Comparison of ENCODE assay signal across 8 mouse cellular contexts in the genomic region with DNA sequence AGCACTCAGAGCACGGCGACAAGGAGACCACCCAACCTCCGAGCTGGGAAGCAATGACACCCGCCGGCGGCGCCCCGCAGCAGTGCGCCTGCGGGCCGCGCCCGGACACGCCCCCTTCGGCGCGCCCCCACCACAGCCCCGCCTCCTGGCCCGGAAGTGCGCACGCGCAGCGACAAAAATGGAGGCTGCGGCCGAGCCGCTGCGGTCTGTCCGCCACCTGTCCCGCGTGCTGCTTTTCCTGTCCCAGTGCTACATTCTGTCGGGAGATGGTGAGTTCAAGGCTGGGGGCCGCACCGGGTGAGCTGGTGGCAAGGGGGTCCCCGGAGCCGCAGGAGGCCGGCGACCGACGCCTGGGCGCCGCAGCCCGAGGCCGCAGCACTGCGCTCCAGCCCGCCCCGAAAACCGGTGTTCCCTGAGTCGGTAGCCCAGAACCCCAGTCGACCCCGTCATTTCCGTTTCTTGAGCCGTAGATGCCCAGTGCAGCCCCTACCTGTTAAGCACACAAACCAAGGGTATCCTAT. TPM values are rescaled to one million over a fixed set of nuclear protein-coding genes. Genes with fewer than 3 reads are reported as not detected.
DNase-seq lines count a peak whose midpoint lies in the region; ATAC-seq and TF ChIP-seq lines count a peak whose summit lies in the region.

No protein-coding gene starts in this region.

- peak; percentile 86 for TF ChIP-seq POLR2A in myocyte (IDR thresholded peaks at IDR 0.05; ENCODE audit: insufficient read length, low read depth)

- H3K27ac ChIP-seq in brown adipose tissue, adult 24 weeks (replicated peaks; ENCODE audit: low read depth, low read length): peak overlapping the region; percentile 55; the same call in 1 of the 2 replicates
- H3K27ac ChIP-seq in heart, embryonic 14.5 days (replicated peaks in 1 of 2; ENCODE audit: control insufficient read depth in 1 of 2, insufficient read depth in 1 of 2, low read depth in 2 of 2, low read length in 2 of 2): peak overlapping the region; percentile 28 to 56; a peak in 2 of 4 replicates
- H3K27ac ChIP-seq in liver, embryonic 11.5 days (ENCODE audit: low read depth, low read length): peak overlapping the region; percentile 32; the same call in 1 of the 2 replicates

- peak overlapping the region; percentile 60 for H3ac ChIP-seq in myocyte (ENCODE audit: control insufficient read depth, insufficient read length)

- peak overlapping the region; percentile 99 for H3K4me3 ChIP-seq in brown adipose tissue, adult 24 weeks (ENCODE audit: insufficient read depth, low read depth, low read length)
- H3K4me3 ChIP-seq in heart, embryonic 14.5 days (ENCODE audit: control insufficient read depth in 1 of 2, insufficient read depth in 1 of 2, low read depth in 1 of 2, low read length in 2 of 2): peak overlapping the region; percentile 73 to 83
- H3K4me3 ChIP-seq in liver, embryonic 11.5 days (ENCODE audit: low read depth, low read length): peak overlapping the region; percentile 84
- peak overlapping the region; percentile 71 for H3K4me3 ChIP-seq in myocyte

- H3K9me3 ChIP-seq in heart, embryonic 14.5 days (ENCODE audit: control insufficient read depth, low read length): no peaks in the 10 kb centered on the region
- H3K9me3 ChIP-seq in liver, embryonic 11.5 days (ENCODE audit: control insufficient read depth, low read length): no peaks in the 10 kb centered on the region

- H3K79me2 ChIP-seq in myocyte (ENCODE audit: control insufficient read depth, insufficient read depth): peaks cover 8% of the 10 kb centered on the region

- H3K9ac ChIP-seq in heart, embryonic 14.5 days (ENCODE audit: low read length): peak overlapping the region; percentile 83
- H3K9ac ChIP-seq in liver, embryonic 11.5 days (ENCODE audit: low read depth, low read length): peak overlapping the region; percentile 85

- H3K27me3 ChIP-seq in heart, embryonic 14.5 days (ENCODE audit: control insufficient read depth, insufficient read depth, low read length): no peaks in the 10 kb centered on the region
- H3K27me3 ChIP-seq in liver, embryonic 11.5 days (replicated peaks; ENCODE audit: control insufficient read depth, insufficient read depth, low read length): no peaks in the 10 kb centered on the region
- H3K27me3 ChIP-seq in myocyte (ENCODE audit: control insufficient read depth, insufficient read depth, insufficient read length): no peaks in the 10 kb centered on the region

- H3K36me3 ChIP-seq in heart, embryonic 14.5 days (ENCODE audit: control insufficient read depth, insufficient read depth, low read length): peaks cover 43% of the 10 kb centered on the region
- peaks cover 11% of the 10 kb centered on the region; the same call in 1 of the 2 replicates for H3K36me3 ChIP-seq in liver, embryonic 11.5 days (ENCODE audit: control insufficient read depth, insufficient read depth, low read length)
- no peaks in the 10 kb centered on the region for H3K36me3 ChIP-seq in myocyte (ENCODE audit: control insufficient read depth, insufficient read depth)

- under 1% methylated on average over 51 of the region's 52 CpGs for WGBS in heart, embryonic 14.5 days
- WGBS in liver, embryonic 11.5 days: under 1% methylated on average over 52 of the region's 52 CpGs

- peak; percentile 92 for DNase-seq in kidney, postnatal 10 days
- DNase-seq in liver, embryonic 11.5 days (ENCODE audit: low spot score): peak; percentile 85
- DNase-seq in spleen, postnatal 4 days (ENCODE audit: low spot score in 2 of 2): peak; percentile 86 to 94

- H3K4me2 ChIP-seq in heart, embryonic 14.5 days (ENCODE audit: low read length): peak overlapping the region; percentile 73
- H3K4me2 ChIP-seq in liver, embryonic 11.5 days: peak overlapping the region; percentile 82
- peak overlapping the region; percentile 92 for H3K4me2 ChIP-seq in myocyte (ENCODE audit: low read depth)

- peaks cover 4% of the 10 kb centered on the region for H3K4me1 ChIP-seq in brown adipose tissue, adult 24 weeks (ENCODE audit: control insufficient read depth, insufficient read depth, insufficient read length, low read length)
- H3K4me1 ChIP-seq in heart, embryonic 14.5 days (ENCODE audit: control insufficient read depth in 2 of 2, insufficient read depth in 2 of 2, low read length in 2 of 2): peaks cover 3 to 13% of the 10 kb centered on the region in 2 experiments
- H3K4me1 ChIP-seq in liver, embryonic 11.5 days (replicated peaks; ENCODE audit: control insufficient read depth, insufficient read depth, low read length): peaks cover 12% of the 10 kb centered on the region

- peak; percentile 88 for ATAC-seq in CD4-positive, CD25-positive, alpha-beta regulatory T cell, adult 4 months
- ATAC-seq in erythroid progenitor cell, adult 5-6 weeks (replicated peaks; ENCODE audit: low FRiP score, poor library complexity, severe bottlenecking): peak; percentile 86
- ATAC-seq in heart, embryonic 14.5 days (ENCODE audit: insufficient number of reproducible peaks, insufficient read depth, low FRiP score, low read depth): peak; percentile 91
- ATAC-seq in liver, embryonic 11.5 days (replicated peaks; ENCODE audit: low FRiP score): peak; percentile 92

TF ChIP-seq in myocyte, 11 proteins besides CTCF, POLR2A, EP300 and RAD21:
- TF ChIP-seq USF1 (IDR thresholded peaks at IDR 0.05; ENCODE audit: low read depth) (no peak), MYOG (IDR thresholded peaks at IDR 0.05; ENCODE audit: control insufficient read depth in 1 of 3, insufficient read depth in 1 of 3, insufficient read length in 2 of 3, low read depth in 2 of 3) (peak; percentile 2 to 90 (median 89)), REST (IDR thresholded peaks at IDR 0.05; ENCODE audit: insufficient read depth, insufficient read length) (no peak), SRF (IDR thresholded peaks at IDR 0.05; ENCODE audit: control insufficient read depth, insufficient read length, low read depth) (peak; percentile 64), E2F4 (IDR thresholded peaks at IDR 0.05; ENCODE audit: insufficient read depth) (no peak), MAX (IDR thresholded peaks at IDR 0.05; ENCODE audit: low read depth) (no peak), CEBPB (IDR thresholded peaks at IDR 0.05; ENCODE audit: insufficient read depth, poor library complexity, severe bottlenecking) (no peak), TCF12 (IDR thresholded peaks at IDR 0.05; ENCODE audit: insufficient read depth, poor library complexity, severe bottlenecking) (no peak), MYOD1 (IDR thresholded peaks at IDR 0.05; ENCODE audit: control insufficient read depth in 1 of 3, insufficient read length in 2 of 3, low read depth in 2 of 3) (peak in 2 of 3 experiments; percentile 80 to 93), POLR2AphosphoS2 (IDR thresholded peaks at IDR 0.05; ENCODE audit: insufficient read length, low read depth) (peak; percentile 90), TCF3 (IDR thresholded peaks at IDR 0.05; ENCODE audit: insufficient read length, low read depth) (no peak)

RNA-seq across cellular contexts. Expression of a gene that starts 2.4 kb away (rescaled TPM):
- 100 to 1,000 TPM in 1 of 2 experiments, 10 to 100 TPM in 1; 95.8 to 117 TPM for polyA plus RNA-seq in CD4-positive, CD25-positive, alpha-beta regulatory T cell, adult 4 months (2017; shearing (Covaris generic))
- 41.7 and 63.3 TPM in 2 replicates for polyA plus RNA-seq in brown adipose tissue, adult 24 weeks (2012; ENCODE audit: insufficient read depth, insufficient read length, missing spikeins)
- 9.2 and 10.8 TPM in 2 replicates for total RNA-seq in erythroid progenitor cell, adult 5-6 weeks (2015; ENCODE audit: low replicate concordance)
- total RNA-seq in erythroid progenitor cell, adult 5-6 weeks (2017; ENCODE audit: low replicate concordance): 10.3 and 17.1 TPM in 2 replicates
- polyA plus RNA-seq in heart, embryonic 14.5 days (2014; fragmentation: Nextera tagmentation; extraction: Ambion mirVana): 46.3 and 57.9 TPM in 2 replicates
- polyA plus RNA-seq in liver, embryonic 11.5 days (2014; fragmentation: Nextera tagmentation; extraction: Ambion mirVana): 58.2 and 61.0 TPM in 2 replicates
- polyA plus RNA-seq in myocyte (2012; fragmentation: generic; extraction: Trizol): 37.8 TPM

RNA-seq across cellular contexts. Expression of a gene that starts 48.7 kb away (rescaled TPM):
- polyA plus RNA-seq in CD4-positive, CD25-positive, alpha-beta regulatory T cell, adult 4 months (2017; shearing (Covaris generic)): 1 to 10 TPM; 1.6 to 2.3 TPM
- 19.0 and 20.7 TPM in 2 replicates for polyA plus RNA-seq in brown adipose tissue, adult 24 weeks (2012; ENCODE audit: insufficient read depth, insufficient read length, missing spikeins)
- 21.4 and 27.8 TPM in 2 replicates for total RNA-seq in erythroid progenitor cell, adult 5-6 weeks (2015; ENCODE audit: low replicate concordance)
- total RNA-seq in erythroid progenitor cell, adult 5-6 weeks (2017; ENCODE audit: low replicate concordance): 51.6 and 56.6 TPM in 2 replicates
- polyA plus RNA-seq in heart, embryonic 14.5 days (2014; fragmentation: Nextera tagmentation; extraction: Ambion mirVana): 23.0 and 25.3 TPM in 2 replicates
- polyA plus RNA-seq in liver, embryonic 11.5 days (2014; fragmentation: Nextera tagmentation; extraction: Ambion mirVana): 35.4 and 39.3 TPM in 2 replicates
- polyA plus RNA-seq in myocyte (2012; fragmentation: generic; extraction: Trizol): 3.3 TPM

Comparison
In these comparisons a context has a peak if more than half of its experiments do, and no peak if none do; other contexts are left out.
1. Peak in every context shown above with its lines: DNase-seq, ATAC-seq, H3K4me3 ChIP-seq and H3K27ac ChIP-seq.